Mouse (Mus musculus): ENCODE results near the gene Lsm8.
"Not testable (repeated sequence)": the region's sequence is repeated elsewhere in the genome, so short reads cannot be mapped to it uniquely, and the experiment has no call there.

Lsm8 gene

DNA sequence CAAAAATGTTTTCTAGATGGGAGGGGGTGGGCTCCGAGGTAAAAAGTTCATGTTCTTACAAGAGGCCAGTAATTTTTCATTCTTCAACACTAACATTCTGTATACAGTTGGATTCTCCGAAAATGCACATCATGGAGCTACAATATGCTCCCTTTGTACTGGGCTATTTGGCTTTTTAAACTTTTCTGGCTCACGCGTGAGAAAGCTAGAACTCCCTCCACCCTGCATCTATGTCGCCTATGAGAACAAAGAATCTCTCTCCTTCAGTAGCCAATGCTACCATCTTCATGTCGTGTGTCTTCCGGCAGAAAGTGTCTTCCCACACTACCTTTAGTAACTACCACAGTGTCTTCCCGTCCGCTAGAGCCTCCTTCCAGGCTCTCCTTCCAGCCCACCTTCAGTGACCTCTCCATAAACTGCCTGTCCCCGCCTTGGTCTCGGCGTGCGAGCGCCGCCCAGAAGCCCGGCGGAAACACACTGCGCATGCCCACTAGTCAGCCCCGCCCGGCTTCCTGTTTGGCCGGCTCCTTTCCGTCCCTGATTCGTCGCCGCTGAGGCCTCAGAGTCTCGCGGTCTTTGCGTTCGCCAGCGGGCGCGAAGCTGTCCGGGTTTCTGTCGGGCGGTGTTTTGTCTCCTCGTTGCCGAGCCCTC is at the start of gene Lsm8:
Gene Lsm8, plus strand, starts transcription at position 529 of the 651 bp plus-strand sequence.
- peak; percentile 96 to 99 for DNase-seq (ENCODE audit: low spot score in 2 of 2)

DNA sequence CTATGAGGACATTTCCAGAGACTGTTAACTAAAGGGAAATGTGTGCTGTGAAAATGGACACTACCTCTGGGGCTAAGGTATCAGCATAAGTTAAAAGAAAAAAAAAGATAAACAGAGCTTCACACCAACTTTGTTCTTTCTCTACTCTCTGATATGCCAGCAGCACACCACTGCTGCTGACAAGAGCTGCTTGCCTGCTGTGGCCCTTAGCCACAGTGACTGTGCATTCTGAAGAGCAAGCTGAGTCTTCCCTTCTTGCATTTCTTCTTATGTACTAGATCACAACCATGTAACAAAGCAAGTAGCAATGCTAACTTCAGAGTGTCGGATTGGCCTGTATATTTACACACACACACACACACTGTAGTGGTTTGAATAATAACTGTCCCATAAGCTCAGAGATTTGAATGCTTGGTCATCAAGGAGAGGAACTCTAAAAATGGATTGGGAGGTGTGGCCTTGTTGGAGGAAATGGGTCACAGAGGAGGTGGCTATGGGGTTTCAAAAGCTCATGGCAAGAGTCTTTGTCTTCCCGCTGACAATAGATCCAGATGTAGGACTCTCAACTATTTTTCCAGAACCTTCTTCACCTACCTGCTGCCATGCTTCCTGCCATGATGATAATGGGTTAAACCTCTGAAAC is 47.4 kb upstream of the Lsm8 start:
- DNase-seq (ENCODE audit: low spot score in 2 of 2), result no peak

DNA sequence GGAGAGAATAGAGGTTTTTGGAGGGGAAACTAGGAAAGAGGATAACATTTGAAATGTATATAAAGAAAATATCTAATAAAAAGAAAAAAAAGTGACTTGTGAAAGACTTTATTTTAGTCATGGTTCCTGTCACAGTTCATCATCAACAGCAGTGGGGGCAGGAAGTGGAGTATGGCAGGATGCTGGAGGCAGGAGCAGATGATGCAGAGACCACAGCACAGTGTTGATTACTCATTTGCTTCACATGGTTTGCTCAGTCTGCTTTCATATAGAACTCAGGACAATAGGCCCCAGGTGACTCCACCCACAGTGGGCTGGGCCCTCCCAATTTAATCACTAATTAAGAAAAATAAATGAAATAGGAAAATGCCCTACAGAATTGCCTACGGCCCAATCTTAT is 35.8 kb upstream of the Lsm8 start:
- DNase-seq (ENCODE audit: low spot score in 2 of 2), result no peak

DNA sequence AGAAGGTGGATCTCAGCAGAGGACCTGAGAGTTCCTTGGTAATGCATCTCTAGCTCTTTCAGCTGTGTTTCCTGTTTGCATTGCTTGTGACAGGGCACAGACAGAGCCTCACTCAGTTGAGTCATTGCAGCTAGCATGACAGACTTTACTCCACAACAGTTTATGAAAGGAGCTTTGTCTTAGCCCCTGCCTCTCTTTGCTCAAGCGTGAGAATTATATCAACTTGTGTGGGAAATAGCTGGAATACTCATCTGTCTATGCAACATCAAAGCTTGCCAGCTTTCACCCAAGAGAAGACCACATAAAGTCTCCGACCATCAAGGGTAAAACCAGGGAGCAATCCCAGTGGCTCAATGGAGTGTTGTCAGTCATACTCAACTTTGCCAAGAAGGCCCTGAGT is 32.8 kb upstream of the Lsm8 start:
- no peak for DNase-seq (ENCODE audit: low spot score in 2 of 2)

DNA sequence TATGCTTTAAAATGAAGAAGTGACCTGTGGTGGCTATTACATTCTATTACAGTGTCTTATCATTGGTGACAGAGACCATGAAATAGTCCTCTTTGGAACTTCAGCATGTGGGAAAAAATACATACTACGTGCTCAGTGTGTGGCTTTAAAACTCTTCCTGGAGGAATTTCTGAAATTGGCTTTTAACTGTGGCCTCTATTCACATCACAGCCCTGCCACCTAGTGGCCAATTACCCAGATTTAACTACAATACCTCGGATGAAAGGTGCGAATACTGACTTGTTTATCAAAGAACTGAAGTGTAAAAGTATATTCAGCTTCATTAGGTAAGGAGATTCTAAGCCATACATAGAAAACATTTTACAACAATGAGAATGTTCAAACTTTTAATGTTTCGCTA is 29.0 kb upstream of the Lsm8 start:
- DNase-seq (ENCODE audit: low spot score in 2 of 2), result no peak

DNA sequence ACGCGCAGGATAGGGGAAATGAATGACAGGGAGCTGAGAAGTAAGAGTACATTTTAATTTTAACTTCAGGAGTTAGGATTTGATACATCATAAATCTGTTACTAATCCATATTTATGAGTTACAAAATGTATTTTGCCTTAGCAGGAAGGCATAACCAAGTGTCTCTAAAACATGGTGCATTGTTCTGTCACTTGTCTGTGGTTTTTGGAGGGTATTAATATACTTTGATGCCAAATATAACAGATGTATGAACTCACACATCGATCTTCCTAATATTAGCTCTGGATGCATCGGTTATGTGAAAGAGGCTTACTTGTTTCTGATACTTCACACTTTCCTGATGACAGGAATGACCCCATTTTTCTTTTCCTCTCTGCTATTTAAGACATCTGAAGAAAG is 28.1 kb upstream of the Lsm8 start:
- no peak for DNase-seq (ENCODE audit: low spot score in 2 of 2)

DNA sequence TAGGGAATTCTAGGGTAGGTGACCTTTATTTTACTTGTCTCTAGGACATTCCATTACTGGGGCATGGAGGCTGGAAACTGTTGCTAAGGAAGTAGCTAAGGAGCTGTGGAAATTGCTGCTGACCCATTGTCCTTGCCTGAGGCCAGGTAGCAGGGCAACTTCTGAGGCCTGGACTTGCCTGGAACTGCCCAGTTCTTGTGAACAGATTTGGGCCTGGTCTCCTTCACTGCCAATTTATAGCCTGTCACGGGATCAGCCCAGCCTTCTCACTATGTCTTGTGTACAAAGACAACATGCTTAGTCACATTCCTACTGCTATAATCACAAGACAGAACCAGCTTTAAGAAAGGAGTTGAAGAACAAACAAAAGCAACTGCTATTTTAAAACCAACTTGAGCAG is 25.6 kb upstream of the Lsm8 start:
- no peak for DNase-seq (ENCODE audit: low spot score in 2 of 2)

DNA sequence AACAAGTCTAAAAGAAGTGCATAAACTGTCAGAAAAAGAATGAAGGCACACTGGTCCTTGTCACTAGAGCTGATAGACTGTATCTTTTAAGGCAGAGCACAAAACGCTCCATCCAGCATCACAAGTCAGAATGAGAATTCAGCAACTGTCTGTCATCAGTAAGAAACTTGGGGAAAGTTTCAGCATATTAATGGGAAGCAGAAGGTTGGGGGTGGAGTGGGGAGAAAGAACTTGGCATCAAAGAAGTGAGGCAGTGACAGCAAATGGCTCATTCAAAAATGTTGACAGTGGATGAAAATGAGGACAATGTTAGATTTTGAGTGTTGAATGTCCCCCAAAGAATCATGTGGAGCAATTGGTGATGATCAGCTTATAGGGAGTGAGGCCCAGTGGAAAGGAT is 15.4 kb upstream of the Lsm8 start:
- no peak for DNase-seq (ENCODE audit: low spot score in 2 of 2)

DNA sequence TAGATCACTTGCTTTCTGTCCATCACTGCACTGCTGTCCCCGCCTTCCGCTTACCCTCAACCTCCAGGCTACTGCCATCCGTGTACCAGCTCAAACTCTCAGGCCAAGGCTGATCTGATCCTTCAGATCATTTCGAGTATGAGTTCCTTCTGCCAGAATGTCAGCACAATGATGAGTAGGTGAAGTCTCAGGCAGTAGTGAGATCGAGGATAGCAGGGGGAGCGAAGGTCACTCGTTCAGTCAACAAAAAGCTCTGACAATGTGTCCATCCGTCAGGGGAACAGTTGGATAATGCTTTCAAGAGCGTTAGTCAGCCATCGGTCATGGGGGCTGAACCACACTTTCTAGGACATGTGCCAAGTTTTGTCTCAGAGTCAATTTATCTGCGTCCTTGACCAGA is 3.9 kb upstream of the Lsm8 start:
- DNase-seq (ENCODE audit: low spot score in 2 of 2), result not testable (repeated sequence)

DNA sequence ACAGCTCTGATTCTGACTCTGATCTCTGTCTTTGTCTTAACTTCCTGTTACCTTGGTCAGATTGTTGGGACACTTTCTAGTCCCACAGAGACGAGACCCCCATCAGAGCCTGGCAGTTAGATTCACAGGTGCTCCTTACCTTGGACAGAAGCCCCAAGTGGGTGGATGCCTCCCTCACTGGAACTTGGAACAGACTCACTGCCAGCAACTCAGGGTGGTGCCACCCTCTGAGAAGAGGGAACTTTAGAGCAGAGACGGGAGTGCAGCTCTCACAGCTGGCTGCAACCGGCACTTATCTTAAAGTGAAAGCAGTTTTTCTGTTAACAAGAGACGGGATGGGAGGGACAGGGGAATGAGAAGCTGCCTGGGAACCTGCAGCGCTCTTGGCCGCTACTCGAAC is 2.8 kb upstream of the Lsm8 start:
- not testable (repeated sequence) for DNase-seq (ENCODE audit: low spot score in 2 of 2)

DNA sequence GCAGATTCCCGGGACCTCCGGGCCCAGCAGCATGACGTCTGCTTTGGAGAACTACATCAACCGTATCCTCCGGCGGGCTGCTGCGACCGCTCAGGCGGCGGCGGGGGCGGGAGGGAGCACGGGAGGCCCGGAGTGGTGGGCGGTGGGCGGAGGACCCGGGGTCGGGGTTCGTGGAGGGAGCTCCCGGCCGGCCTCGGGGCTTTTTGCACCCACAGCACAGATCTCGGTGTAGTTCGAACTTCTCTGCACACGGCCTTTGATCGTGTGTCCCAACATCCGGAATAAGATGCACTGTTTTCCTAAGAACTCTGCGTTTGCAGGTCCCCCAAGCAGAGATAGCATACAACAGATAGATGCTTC is 303 bp downstream of the Lsm8 start:
- DNase-seq (ENCODE audit: low spot score in 2 of 2), result no peak

DNA sequence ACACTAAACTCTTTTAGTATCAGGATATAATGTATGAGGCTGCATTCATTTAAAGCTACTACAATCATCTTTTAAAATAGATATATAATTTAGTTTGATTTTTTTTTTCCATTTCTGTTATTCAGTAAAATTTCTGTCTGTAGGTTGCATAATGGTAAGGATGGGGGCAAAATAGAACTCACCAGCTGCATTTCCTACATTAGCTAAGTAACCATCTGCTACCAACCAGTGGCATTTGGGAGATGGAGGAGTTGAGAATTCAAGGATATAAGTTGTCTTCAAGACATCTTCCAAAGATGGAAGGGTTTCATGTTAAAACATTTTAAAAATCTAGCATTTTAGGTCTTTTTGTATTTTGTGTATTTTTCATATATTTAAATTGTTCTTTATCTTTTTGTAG is 6.9 kb downstream of the Lsm8 start:
- DNase-seq (ENCODE audit: low spot score in 2 of 2), result no peak

DNA sequence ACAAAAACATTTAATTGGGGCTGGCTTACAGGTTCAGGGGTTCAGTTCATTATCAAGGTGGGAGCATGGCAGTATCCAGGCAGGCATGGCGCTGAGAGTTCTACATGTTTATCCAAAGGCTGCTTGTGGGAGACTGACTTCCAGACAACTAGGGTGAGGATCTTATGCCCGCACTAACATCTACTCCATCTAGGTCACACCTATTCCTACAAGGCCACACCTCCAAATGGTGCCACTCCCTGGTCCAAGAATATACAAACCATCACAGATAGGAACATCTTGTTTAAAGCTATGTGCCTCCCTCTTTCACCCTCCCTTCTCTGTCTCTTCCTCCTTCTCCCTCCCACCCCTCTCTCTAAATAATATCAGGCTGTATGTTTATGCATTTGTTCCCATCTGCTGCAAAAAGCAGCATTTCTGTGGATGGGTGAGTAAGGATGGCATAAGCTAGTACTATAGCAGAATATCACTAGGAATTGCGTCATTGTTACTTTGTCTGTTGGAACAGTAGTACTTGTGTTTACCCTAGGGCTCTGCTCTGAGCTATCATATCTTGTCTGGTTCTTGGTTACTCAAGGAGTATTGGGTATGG is 8.2 kb downstream of the Lsm8 start:
- no peak for DNase-seq (ENCODE audit: low spot score in 2 of 2)

DNA sequence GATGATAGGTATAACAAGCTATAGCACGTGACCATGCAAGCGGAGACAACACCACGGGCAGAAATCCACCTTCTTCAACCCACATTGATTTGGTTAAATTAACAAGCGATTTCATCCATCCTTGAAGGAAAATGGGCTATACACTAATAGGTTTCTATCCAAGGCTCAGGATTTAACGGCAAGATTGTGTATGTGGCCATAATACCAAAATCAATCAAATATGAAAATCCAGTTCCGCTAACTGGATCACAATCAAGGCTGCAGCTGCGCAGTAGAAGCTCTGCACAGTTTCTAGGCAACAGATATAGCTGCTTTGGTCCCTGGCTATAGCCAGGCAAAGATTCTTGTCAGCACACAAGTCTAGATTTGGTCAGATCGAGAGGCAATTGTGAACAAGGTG is 17.6 kb downstream of the Lsm8 start, which contains the start of gene Ankrd7:
Gene Ankrd7, plus strand, starts transcription at position 301 of the 400 bp plus-strand sequence.
- no peak for DNase-seq (ENCODE audit: low spot score in 2 of 2)

DNA sequence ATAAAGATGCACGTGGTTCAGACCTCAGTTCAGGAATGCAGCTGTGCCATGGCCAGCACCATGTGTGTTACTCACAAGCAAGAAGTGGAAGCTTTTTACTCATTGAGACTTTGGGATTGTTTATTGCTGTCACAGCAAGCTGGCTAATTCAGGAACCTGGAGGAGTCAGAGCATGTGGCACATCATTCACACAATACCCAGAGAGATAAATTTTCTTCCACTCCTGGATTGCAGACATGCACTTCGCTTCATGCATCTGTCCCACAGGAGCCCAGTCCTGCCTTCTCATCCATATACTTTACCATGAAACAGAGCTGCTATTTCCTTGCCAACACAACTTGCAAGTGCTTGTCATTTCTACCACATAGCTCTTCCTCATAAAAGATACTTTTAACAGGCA is 40.7 kb downstream of the Lsm8 start:
- DNase-seq (ENCODE audit: low spot score in 2 of 2), result no peak

DNA sequence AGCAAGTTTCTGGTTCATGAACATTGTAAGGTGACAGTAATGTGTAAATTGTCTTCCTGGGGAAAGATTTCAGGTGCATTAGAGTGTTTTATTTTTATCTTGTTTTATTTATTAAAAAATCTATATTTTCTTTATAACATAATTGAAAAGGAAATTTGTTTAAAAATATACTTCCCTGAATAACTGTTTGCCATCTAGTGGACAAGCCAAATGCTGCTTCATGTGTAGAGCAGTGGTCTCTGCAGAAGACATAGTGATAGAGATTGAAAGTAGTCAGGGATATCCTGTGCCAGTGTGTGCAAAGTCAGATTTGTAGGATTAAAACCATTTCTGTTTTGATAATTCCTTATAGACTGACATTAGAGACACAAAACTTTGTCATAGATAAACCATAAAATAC is 45.8 kb downstream of the Lsm8 start:
- DNase-seq (ENCODE audit: low spot score in 2 of 2), result no peak

Data from spleen, postnatal 4 days (tissue).